Mouse (Mus musculus) midbrain, embryonic 15.5 days (tissue): ENCODE measurements around the gene Polr2a. TPM values are rescaled to one million over a fixed set of nuclear protein-coding genes. Genes with fewer than 3 reads are reported as not detected.

Experiments
- ATAC-seq: fragments of 200-750 bp; cut with Nextera tagmentation; replicated peaks from 2 replicates; pipeline ENCODE4 v1.8.0; 2017; ENCODE audit warnings: moderate TSS enrichment
- H3K27ac ChIP-seq: fragments of 300-500 bp; sonication (generic); 2 replicates; pipeline ENCODE4 v1.5.1; 2015; ENCODE audit warnings: mild to moderate bottlenecking, inconsistent platforms
- H3K27me3 ChIP-seq: fragments of 300-500 bp; sonication (generic); replicated peaks from 2 replicates; pipeline ENCODE4 v1.6.1; 2015; ENCODE audit warnings: inconsistent platforms
- H3K36me3 ChIP-seq: fragments of 300-500 bp; sonication (generic); replicated peaks from 2 replicates; pipeline ENCODE4 v1.6.1; 2015; ENCODE audit warnings: inconsistent platforms
- H3K4me1 ChIP-seq: fragments of 300-500 bp; sonication (generic); 2 replicates; pipeline ENCODE4 v1.6.1; 2015; ENCODE audit warnings: inconsistent platforms
- H3K4me2 ChIP-seq: fragments of 300-500 bp; sonication (generic); 2 replicates; pipeline ENCODE4 v1.6.1; 2015; ENCODE audit warnings: inconsistent platforms, mild to moderate bottlenecking, moderate library complexity
- H3K4me3 ChIP-seq: fragments of 300-500 bp; sonication (generic); 2 replicates; pipeline ENCODE4 v1.5.1; 2015; ENCODE audit warnings: mild to moderate bottlenecking, inconsistent platforms
- H3K9ac ChIP-seq: fragments of 300-500 bp; sonication (generic); 2 replicates; pipeline ENCODE4 v1.6.1; 2015; ENCODE audit warnings: mild to moderate bottlenecking, inconsistent platforms
- H3K9me3 ChIP-seq: fragments of 300-500 bp; sonication (generic); 2 replicates; pipeline ENCODE4 v1.6.1; 2016; ENCODE audit warnings: inconsistent platforms
- WGBS: fragments of 180-500 bp; shearing (Covaris S2); methylation state at CpG from one replicate; pipeline ENCODE4 v1.1.7; 2015; ENCODE audit warnings: mixed read lengths; 5-methylcytosine and 5-hydroxymethylcytosine counted together
- polyA plus RNA-seq: library from polyadenylated mRNA; unstranded; fragments of >200 nt; fragmentation: Nextera tagmentation; extraction: Ambion mirVana; gene quantifications from 2 replicates; pipeline ENCODE4 v1.2.1, GENCODE M21; 2015

Polr2a gene
- polyA plus RNA-seq, 1 experiment from 2014 or later: 17.4 TPM

DNA sequence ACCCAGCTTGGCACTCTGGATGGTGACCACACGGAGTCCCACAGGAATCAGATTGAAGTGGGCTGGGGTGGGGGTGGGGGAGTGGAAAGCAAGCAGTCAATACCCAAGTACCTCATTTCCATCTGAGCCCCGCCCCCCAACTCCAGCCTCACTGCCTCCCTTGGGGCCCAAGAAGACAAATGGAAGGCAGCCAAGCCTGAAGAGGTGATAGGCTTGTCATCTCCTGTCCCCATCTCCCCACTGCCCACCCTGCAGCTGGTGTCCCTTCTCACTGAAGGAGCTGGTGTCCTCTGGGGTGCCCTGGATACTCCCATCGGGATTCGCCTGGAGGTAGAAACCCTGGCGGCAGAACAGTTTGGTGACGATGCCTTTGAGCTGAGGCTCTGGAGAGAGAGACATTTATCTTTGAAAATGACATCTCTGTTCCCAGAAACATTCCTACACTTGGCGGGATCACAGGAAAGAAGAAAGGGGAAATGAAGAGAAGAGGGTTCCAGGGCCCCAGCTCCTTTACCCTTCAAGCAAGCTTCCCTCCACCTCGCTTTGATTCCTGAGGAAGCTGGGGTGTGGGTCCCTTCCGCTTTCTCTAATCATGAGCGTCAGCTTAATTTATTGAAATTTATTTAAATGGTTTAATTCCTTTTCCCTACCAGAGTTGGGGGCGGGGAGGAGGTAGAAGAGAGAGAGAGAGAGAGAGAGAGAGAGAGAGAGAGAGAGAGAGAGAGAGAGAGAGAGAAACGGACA lies 41.1 kb upstream of the Polr2a start:
- Histone ChIP-seq H3K27ac (peak overlapping the region; percentile 98), H3K9me3 (no peaks in the 10 kb centered on the region), H3K27me3 (peaks cover 12% of the 10 kb centered on the region), H3K9ac (peak overlapping the region; percentile 66), H3K4me2 (peak overlapping the region; percentile 86), H3K36me3 (no peaks in the 10 kb centered on the region), H3K4me3 (peak overlapping the region; percentile 74), H3K4me1 (peaks cover 59% of the 10 kb centered on the region)
- WGBS: 8% methylated on average over 11 of the region's 12 CpGs
- ATAC-seq: no peak

DNA sequence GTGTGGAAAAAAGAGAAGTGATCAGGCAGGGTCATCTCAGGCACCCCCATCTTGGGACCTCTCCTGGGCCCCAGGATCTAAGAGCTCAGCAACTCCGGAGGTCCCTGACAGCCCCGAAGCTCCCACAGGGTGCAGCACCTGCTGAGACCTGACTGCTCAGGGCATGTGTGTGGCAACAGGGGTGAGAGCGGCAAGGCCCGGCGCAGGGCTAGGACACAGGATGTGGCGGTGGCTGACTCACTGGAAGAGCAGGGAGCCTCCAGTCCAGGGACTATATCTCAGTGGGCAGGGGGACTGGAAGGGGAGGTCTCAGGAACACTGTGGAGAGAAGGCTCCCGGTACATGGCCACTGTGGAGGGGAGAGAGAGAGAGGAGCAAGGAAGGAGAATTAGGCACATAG lies 39.5 kb upstream of the Polr2a start:
- no peak for ATAC-seq

DNA sequence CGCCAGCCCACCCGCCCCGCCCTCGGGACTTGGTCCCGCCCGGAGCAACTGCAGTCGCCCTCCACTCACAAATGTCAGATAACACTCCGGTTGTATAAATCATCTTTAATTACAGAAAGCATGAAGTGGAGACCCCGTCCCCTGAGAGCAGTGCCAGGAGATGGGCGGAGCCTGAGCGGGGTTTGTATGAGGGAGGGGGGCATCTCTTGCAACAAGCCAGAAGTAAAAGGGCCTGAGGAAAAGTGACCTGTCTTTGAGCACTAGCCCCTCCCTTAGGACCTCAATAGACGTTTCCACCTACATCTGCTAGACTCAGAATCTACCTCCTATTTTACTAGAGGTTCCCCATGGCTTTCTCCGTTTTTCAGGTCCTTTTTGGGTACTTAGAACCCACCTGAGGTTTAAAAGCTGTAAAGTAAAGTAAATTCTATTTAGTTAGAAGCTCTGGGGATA lies 37.6 kb upstream of the Polr2a start:
- Histone ChIP-seq H3K4me1 (peaks cover 24% of the 10 kb centered on the region), H3K27me3 (peaks cover 14% of the 10 kb centered on the region; the same call in 1 of the 2 replicates), H3K36me3 (no peaks in the 10 kb centered on the region), H3K27ac (no peak overlapping the region), H3K4me2 (peak overlapping the region; percentile 75), H3K4me3 (peak overlapping the region; percentile 43), H3K9ac (no peak overlapping the region), H3K9me3 (no peaks in the 10 kb centered on the region)
- WGBS: 3% methylated on average over 13 of the region's 13 CpGs
- ATAC-seq: no peak

More for the DNA sequence above, 39.5 kb upstream of the Polr2a start:
- no peaks in the 10 kb centered on the region for H3K36me3 ChIP-seq
- H3K27ac ChIP-seq: no peak overlapping the region
- H3K4me3 ChIP-seq: no peak overlapping the region
- no peaks in the 10 kb centered on the region for H3K9me3 ChIP-seq
- no peak overlapping the region for H3K9ac ChIP-seq
- H3K27me3 ChIP-seq: peaks cover 14% of the 10 kb centered on the region; the same call in 1 of the 2 replicates
- H3K4me1 ChIP-seq: peaks cover 43% of the 10 kb centered on the region
- no peak overlapping the region for H3K4me2 ChIP-seq
- 74% methylated on average over 7 of the region's 7 CpGs for WGBS

DNA sequence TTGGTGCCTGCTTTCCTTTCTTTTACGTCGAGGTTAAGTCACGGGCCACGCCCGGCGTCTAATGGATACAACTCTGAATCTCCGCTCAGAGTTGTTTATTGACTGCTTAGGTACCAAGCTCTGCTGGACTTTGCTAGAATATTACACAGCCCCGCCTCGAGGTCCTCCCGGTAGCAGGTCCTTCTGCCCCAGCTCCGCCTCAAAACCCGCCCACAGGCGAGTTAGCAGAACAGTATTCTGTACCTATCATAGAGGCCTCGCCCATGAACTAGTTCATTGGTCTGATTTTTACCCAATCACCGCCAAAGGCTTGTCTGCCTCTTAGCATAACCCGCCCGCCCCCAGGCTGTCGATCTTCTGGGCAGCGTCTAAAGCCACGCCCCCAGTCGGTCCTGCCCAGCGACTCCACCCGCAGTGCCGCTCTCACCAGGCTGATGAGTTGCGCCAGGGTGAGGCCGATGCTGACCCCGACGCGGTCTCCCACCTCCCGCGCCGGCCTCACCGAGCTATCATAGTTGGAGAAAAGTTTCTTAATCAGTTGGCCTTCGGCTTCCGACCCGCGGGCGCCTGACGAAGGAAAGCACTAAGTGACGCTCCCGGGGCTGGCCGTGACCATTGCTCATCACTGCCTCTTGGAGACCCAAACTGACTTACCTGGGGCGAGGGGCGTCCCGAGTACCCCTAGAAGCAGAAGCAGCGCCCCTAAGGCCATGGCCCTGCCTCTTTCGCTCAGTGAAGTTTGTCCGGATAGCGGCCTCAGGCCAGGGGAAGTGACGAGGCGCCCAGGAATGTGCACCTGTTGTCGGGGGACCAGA lies 36.9 kb upstream of the Polr2a start, which contains the start of gene Chrnb1:
TSS of gene Chrnb1 (minus strand) at position 776 of the 815 bp plus-strand sequence.
- 2% methylated on average over 52 of the region's 52 CpGs for WGBS
- Histone ChIP-seq H3K4me2 (peak within 1 kb of the TSS; percentile 75), H3K27me3 (peaks cover 14% of the 10 kb centered on the region; the same call in 1 of the 2 replicates), H3K36me3 (no peaks in the 10 kb centered on the region), H3K4me1 (peaks cover 21% of the 10 kb centered on the region), H3K9ac (peak within 1 kb of the TSS; percentile 25), H3K9me3 (no peaks in the 10 kb centered on the region), H3K27ac (no peak within 1 kb of the TSS), H3K4me3 (peak within 1 kb of the TSS; percentile 43)
- peak; percentile 90 for ATAC-seq

DNA sequence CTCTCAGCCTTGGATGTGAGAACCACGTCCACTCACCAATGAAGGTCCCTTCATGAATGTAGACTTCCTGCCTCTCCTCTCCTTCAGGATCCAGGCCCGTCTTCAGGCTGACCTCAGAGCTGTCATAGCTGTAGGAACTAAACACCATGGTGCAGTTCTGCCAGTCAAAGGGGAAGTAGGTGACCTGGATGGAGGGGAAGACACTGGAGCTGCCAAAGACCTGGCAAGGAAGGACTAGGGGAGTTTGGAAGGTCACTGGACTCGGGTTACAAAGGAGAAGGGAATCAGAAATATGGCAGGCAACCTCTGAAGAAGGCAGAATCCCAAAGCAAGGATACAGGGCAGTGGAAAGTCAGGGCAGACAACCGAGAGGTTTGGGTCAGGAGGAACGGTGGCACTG lies 35.0 kb upstream of the Polr2a start:
- Histone ChIP-seq H3K4me3 (no peak overlapping the region), H3K27me3 (peaks cover 14% of the 10 kb centered on the region; the same call in 1 of the 2 replicates), H3K4me2 (no peak overlapping the region), H3K9me3 (no peaks in the 10 kb centered on the region), H3K4me1 (peaks cover 8% of the 10 kb centered on the region), H3K27ac (no peak overlapping the region), H3K9ac (no peak overlapping the region), H3K36me3 (no peaks in the 10 kb centered on the region)
- whole genome bisulfite sequencing: 66% methylated on average over 5 of the region's 5 CpGs
- no peak for ATAC-seq

DNA sequence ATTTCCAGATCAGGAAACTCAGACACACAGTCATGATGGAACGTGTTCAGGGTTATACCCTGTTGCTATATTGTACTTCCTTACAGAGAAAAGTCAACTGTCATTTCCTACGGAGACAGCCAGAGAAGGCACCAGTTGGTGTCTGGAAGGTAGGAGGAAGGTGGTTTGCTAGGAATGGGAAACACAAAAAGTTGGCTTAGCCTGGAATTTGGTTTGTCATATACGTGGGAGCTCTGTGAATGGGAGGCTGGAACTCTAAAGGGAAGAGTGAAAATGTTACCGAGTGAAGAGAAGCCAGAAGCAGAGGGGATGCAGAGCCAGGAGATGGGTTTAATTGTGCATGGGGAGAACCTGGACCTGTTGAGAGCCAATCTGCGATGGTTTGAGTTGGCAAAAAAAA lies 33.0 kb upstream of the Polr2a start:
- ATAC-seq: no peak
- Histone ChIP-seq H3K9ac (no peak overlapping the region), H3K4me2 (no peak overlapping the region), H3K27ac (no peak overlapping the region), H3K27me3 (peaks cover 14% of the 10 kb centered on the region; the same call in 1 of the 2 replicates), H3K4me3 (no peak overlapping the region), H3K4me1 (peaks cover 8% of the 10 kb centered on the region), H3K36me3 (no peaks in the 10 kb centered on the region), H3K9me3 (no peaks in the 10 kb centered on the region)
- WGBS: 71% methylated on average over 5 of the region's 5 CpGs

DNA sequence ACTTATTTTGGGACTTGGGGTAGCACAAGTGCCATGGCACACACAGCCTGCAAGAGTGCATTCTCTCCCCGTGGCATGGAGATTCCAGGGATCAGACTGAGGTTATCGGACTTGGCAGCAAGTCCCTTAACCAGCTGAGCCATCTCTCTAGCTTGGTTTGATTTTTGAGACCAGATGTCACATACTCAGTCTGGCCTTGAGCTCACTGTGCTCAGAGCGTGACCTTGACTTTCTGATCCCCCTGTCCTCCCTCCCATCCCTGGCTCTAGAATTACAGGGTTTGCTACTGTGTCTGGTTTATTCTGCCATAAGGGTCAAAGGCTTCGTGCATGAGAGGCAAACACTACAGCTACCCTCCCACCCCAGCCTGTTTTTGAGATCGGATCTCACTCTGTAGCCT lies 31.0 kb upstream of the Polr2a start:
- 58% methylated on average over 5 of the region's 5 CpGs for WGBS
- no peak overlapping the region for H3K4me2 ChIP-seq
- H3K27me3 ChIP-seq: 0 out of 2 replicates have a peak, but pooled peaks cover 4% of the 10 kb centered on the region
- no peak for ATAC-seq
- H3K4me1 ChIP-seq: no peaks in the 10 kb centered on the region
- no peaks in the 10 kb centered on the region for H3K9me3 ChIP-seq
- H3K36me3 ChIP-seq: no peaks in the 10 kb centered on the region
- no peak overlapping the region for H3K27ac ChIP-seq
- H3K4me3 ChIP-seq: no peak overlapping the region
- H3K9ac ChIP-seq: no peak overlapping the region

DNA sequence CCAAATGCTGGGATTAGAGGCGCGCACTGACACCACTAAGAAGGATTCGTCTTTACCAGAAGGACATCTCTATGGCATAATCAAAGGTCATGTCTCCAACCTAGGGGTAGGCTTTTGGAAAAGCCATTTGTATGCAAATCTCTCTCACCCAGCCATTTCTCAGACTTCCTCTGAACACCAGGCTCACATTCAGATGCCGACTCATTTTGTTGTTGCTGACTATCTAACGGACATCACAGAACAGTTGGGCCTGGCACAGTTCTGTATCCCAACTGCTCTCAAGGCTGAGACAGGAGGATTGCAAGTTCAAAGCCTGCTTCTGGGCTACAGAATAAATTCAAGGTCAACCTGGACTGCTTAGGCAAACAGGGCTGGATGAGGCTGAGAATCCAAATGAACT lies 28.9 kb upstream of the Polr2a start:
- H3K36me3 ChIP-seq: no peaks in the 10 kb centered on the region
- H3K27ac ChIP-seq: no peak overlapping the region
- no peak overlapping the region for H3K4me2 ChIP-seq
- no peak for ATAC-seq
- no peaks in the 10 kb centered on the region for H3K9me3 ChIP-seq
- H3K27me3 ChIP-seq: no peaks in the 10 kb centered on the region
- 80% methylated on average over 5 of the region's 5 CpGs for WGBS
- no peak overlapping the region for H3K4me3 ChIP-seq
- no peaks in the 10 kb centered on the region for H3K4me1 ChIP-seq
- H3K9ac ChIP-seq: no peak overlapping the region

DNA sequence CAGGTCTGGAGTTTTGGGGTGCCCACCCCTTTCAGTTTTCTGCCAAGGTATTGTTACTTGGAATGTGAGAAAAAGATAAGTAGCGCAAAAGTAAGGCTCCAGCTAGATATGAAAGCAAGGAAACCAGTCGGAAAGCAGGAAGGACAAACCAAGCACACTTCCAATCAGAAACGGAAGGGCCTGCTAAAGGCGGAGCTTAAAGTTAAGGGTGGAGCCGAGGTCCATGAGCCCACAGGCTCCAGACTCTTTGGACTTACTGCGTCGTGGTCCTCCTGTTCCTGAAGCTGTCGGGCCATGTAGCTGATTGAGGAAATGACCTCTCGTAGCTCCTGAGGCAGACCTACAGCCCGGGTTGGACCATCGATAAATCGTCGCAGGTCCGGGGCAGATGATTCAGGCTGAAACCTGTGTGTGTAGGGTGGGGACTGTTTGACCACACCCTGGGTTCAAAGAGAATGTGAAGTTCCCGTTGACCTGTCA lies 26.4 kb upstream of the Polr2a start:
- ATAC-seq: no peak
- H3K9ac ChIP-seq: no peak overlapping the region
- 45% methylated on average over 15 of the region's 15 CpGs for WGBS
- no peak overlapping the region for H3K4me3 ChIP-seq
- H3K4me2 ChIP-seq: no peak overlapping the region
- H3K27ac ChIP-seq: no peak overlapping the region
- no peaks in the 10 kb centered on the region for H3K9me3 ChIP-seq
- no peaks in the 10 kb centered on the region for H3K4me1 ChIP-seq
- H3K27me3 ChIP-seq: no peaks in the 10 kb centered on the region
- H3K36me3 ChIP-seq: no peaks in the 10 kb centered on the region

DNA sequence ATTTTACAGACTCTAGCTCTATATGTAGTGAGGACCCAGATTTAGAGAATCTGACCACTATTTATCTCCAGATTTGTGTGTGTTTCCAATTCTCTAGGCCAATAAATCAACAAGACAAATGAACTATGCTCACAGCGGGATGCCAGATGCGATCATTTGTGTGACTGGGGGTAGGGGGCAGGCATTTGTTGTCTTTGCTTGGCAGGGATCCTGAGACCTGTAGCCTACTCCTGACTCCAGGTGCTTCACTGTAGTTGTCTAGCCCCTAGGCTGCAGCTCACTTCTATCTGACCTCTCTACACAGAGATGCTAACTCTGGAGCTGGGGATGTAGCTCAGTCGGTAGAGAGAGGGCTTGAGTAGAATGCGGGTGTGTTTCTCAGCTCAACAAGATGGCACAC lies 23.4 kb upstream of the Polr2a start:
- no peak overlapping the region for H3K9ac ChIP-seq
- H3K4me1 ChIP-seq: no peaks in the 10 kb centered on the region
- no peaks in the 10 kb centered on the region for H3K9me3 ChIP-seq
- H3K27me3 ChIP-seq: no peaks in the 10 kb centered on the region
- H3K36me3 ChIP-seq: no peaks in the 10 kb centered on the region
- ATAC-seq: no peak
- H3K4me2 ChIP-seq: no peak overlapping the region
- no peak overlapping the region for H3K27ac ChIP-seq
- WGBS: 42% methylated on average over 4 of the region's 4 CpGs
- H3K4me3 ChIP-seq: no peak overlapping the region

DNA sequence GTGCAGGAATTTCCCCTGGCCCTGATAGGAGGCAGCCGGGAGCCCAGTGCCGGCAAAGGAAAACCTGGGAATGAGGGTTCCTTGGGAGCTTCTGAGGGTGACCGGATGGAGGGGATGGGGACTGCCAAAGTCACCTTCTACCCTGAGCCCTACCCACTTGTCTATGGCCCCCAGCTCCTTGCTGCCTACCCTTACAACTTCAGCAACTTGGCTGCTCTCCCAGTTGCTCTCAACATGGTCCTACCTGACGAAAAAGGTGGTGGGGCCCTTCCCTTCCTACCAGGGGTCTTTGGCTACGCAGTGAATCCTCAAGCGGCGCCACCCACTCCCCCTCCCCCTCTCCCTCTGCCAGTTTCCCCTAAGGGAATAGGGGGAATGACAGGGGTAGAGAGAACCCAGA lies 20.5 kb upstream of the Polr2a start:
- 55% methylated on average over 7 of the region's 7 CpGs for WGBS
- Histone ChIP-seq H3K36me3 (peaks cover 6% of the 10 kb centered on the region; the same call in 1 of the 2 replicates), H3K4me1 (no peaks in the 10 kb centered on the region), H3K9ac (no peak overlapping the region), H3K27me3 (no peaks in the 10 kb centered on the region), H3K4me3 (no peak overlapping the region), H3K4me2 (no peak overlapping the region), H3K27ac (no peak overlapping the region), H3K9me3 (no peaks in the 10 kb centered on the region)
- ATAC-seq: no peak

DNA sequence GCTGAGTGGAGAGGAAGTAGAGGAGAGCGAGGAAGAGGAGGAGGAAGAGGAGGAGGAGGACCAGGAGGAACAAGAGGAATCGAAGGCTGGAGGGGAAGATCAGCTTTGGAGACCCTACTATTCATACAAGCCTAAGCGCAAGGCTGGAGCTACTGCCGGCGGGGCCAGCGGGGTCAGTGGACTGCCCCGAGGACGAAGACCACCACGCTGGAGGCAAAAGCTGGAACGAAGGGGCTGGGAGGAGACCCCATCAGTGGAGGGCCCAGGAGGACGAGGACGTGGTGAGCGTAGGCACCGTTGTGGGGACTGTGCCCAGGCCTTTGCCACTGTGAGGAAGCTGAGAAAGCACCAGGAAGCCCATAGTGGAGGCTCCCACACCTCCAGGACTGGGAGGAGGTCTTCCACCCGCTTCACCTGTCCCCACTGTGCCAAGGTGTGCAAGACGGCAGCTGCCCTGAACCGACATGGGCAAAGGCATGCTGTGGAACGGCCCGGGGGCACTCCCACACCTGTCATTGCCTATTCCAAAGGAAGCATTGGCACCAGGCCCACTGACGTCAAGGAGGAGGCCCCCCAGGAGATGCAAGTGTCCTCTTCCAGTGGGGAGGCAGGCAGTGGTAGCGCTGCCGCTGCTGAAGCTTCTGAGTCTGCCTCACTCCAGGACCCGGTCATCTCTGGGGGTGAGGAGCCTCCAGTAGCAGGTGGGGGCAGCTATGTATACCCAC lies 20.0 kb upstream of the Polr2a start:
- Histone ChIP-seq H3K27ac (no peak overlapping the region), H3K4me1 (no peaks in the 10 kb centered on the region), H3K4me2 (no peak overlapping the region), H3K9ac (no peak overlapping the region), H3K4me3 (no peak overlapping the region), H3K27me3 (no peaks in the 10 kb centered on the region), H3K9me3 (no peaks in the 10 kb centered on the region), H3K36me3 (peaks cover 6% of the 10 kb centered on the region; the same call in 1 of the 2 replicates)
- ATAC-seq: no peak
- 67% methylated on average over 23 of the region's 23 CpGs for WGBS
